Comparison of ENCODE assay signal across 9 mouse cellular contexts in the genomic region with DNA sequence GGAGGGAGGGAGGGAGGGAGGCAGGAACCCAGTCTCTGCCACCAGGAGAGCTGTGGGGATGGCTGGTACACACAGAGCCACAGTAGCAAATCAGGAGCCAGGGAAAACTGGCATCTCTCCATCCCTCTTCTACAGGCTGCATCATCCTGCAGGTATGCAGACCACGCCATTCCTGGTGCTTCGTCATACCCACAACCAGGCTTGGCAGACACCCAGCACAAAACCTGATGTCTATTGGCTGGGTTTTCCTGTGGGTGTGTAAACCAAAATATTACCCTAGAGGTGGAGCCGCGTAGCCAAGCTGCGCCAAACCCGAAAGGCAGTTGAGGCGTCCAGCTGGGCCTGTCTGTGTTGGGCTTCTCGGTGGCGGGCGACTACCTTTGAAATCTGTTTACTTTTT. TPM values are rescaled to one million over a fixed set of nuclear protein-coding genes. Genes with fewer than 3 reads are reported as not detected.
DNase-seq lines count a peak whose midpoint lies in the region; ATAC-seq and TF ChIP-seq lines count a peak whose summit lies in the region.
"Had no signal": no experiment of that assay in that cellular context is flagged by ENCODE, and none has a peak within 500 bp of the region (broad histone marks: within the 10 kb centered on the region; RNA-seq: fewer than 3 reads in every experiment).

No protein-coding gene starts in this region.

- no peak overlapping the region for H3K4me2 ChIP-seq in hindbrain, embryonic 15.5 days
- peak overlapping the region; percentile 81 for H3K4me2 ChIP-seq in myocyte (ENCODE audit: low read depth)
- H3K4me2 ChIP-seq: liver, embryonic 15.5 days had no signal

- no peaks in the 10 kb centered on the region for H3K27me3 ChIP-seq in hindbrain, embryonic 15.5 days
- H3K27me3 ChIP-seq in myocyte (ENCODE audit: control insufficient read depth, insufficient read depth, insufficient read length): no peaks in the 10 kb centered on the region
- H3K27me3 ChIP-seq: liver, embryonic 15.5 days had no signal

- no peak overlapping the region for H3ac ChIP-seq in myocyte (ENCODE audit: control insufficient read depth, insufficient read length)

- H3K27ac ChIP-seq in hindbrain, embryonic 15.5 days (replicated peaks): no peak overlapping the region; the same call in 1 of the 2 replicates
- H3K27ac ChIP-seq in left cerebral cortex, adult 2 months: peak overlapping the region; percentile 30; the same call in 1 of the 2 replicates
- H3K27ac ChIP-seq: liver, embryonic 15.5 days had no signal

- WGBS in hindbrain, embryonic 15.5 days: 35% methylated on average over 10 of the region's 10 CpGs

- intact Hi-C loops in left cerebral cortex, adult 2 months (cut with DNase I): no loop called here

- peak; percentile 54 for TF ChIP-seq POLR2A in myocyte (IDR thresholded peaks at IDR 0.05; ENCODE audit: insufficient read length, low read depth)

- H3K4me3 ChIP-seq in hindbrain, embryonic 15.5 days: no peak overlapping the region
- no peak overlapping the region for H3K4me3 ChIP-seq in left cerebral cortex, adult 2 months
- H3K4me3 ChIP-seq in myocyte: no peak overlapping the region
- H3K4me3 ChIP-seq: liver, embryonic 15.5 days had no signal

- peak; percentile 63 for DNase-seq in ovary, adult 18-20 months (ENCODE audit: low spot score)
- DNase-seq in ovary, postnatal 10 days (ENCODE audit: low spot score): no peak
- DNase-seq in fibroblast of lung, adult 2 months (ENCODE audit: low read depth): peak; percentile 99
- DNase-seq in left cerebral cortex, adult 2 months (ENCODE audit: extremely low spot score in 1 of 2, low spot score in 2 of 2): peak; percentile 72 to 82
- no peak for DNase-seq in spleen, postnatal 10 days (ENCODE audit: low spot score in 2 of 2)
- DNase-seq in yolk sac, embryonic 10.5 days (ENCODE audit: low spot score): no peak

- no peak; the same call in 1 of the 2 replicates for TF ChIP-seq CTCF in left cerebral cortex, adult 2 months (IDR thresholded peaks at IDR 0.05)

- peaks cover 36% of the 10 kb centered on the region for H3K4me1 ChIP-seq in hindbrain, embryonic 15.5 days (replicated peaks)

- H3K79me2 ChIP-seq in myocyte (ENCODE audit: control insufficient read depth, insufficient read depth): peaks cover 6% of the 10 kb centered on the region

- H3K9ac ChIP-seq in hindbrain, embryonic 15.5 days: no peak overlapping the region
- H3K9ac ChIP-seq: liver, embryonic 15.5 days had no signal

- H3K9me3 ChIP-seq in hindbrain, embryonic 15.5 days: no peaks in the 10 kb centered on the region
- H3K9me3 ChIP-seq: liver, embryonic 15.5 days had no signal

- no peaks in the 10 kb centered on the region for H3K36me3 ChIP-seq in hindbrain, embryonic 15.5 days
- no peaks in the 10 kb centered on the region for H3K36me3 ChIP-seq in myocyte (ENCODE audit: control insufficient read depth, insufficient read depth)
- H3K36me3 ChIP-seq: liver, embryonic 15.5 days had no signal

- ATAC-seq in hindbrain, embryonic 15.5 days (ENCODE audit: low FRiP score, low read depth): peak; percentile 46; the same call in 1 of the 2 replicates

TF ChIP-seq in myocyte, 11 proteins besides CTCF, POLR2A, EP300 and RAD21:
- TF ChIP-seq E2F4 (IDR thresholded peaks at IDR 0.05; ENCODE audit: insufficient read depth) (no peak), CEBPB (IDR thresholded peaks at IDR 0.05; ENCODE audit: insufficient read depth, poor library complexity, severe bottlenecking) (peak; percentile 52; the same call in 1 of the 2 replicates), USF1 (IDR thresholded peaks at IDR 0.05; ENCODE audit: low read depth) (no peak), MYOG (IDR thresholded peaks at IDR 0.05; ENCODE audit: control insufficient read depth in 1 of 3, insufficient read depth in 1 of 3, insufficient read length in 2 of 3, low read depth in 2 of 3) (peak in 1 of 3 experiments; percentile 39), TCF3 (IDR thresholded peaks at IDR 0.05; ENCODE audit: insufficient read length, low read depth) (no peak), MYOD1 (IDR thresholded peaks at IDR 0.05; ENCODE audit: control insufficient read depth in 1 of 3, insufficient read length in 2 of 3, low read depth in 2 of 3) (peak in 2 of 3 experiments; percentile 23 to 46), MAX (IDR thresholded peaks at IDR 0.05; ENCODE audit: low read depth) (no peak), TCF12 (IDR thresholded peaks at IDR 0.05; ENCODE audit: insufficient read depth, poor library complexity, severe bottlenecking) (no peak), SRF (IDR thresholded peaks at IDR 0.05; ENCODE audit: control insufficient read depth, insufficient read length, low read depth) (no peak), POLR2AphosphoS2 (IDR thresholded peaks at IDR 0.05; ENCODE audit: insufficient read length, low read depth) (no peak), REST (IDR thresholded peaks at IDR 0.05; ENCODE audit: insufficient read depth, insufficient read length) (no peak)

RNA-seq across cellular contexts. Expression of a gene that starts 17.5 kb away (rescaled TPM):
- 48.3 and 54.6 TPM in 2 replicates for polyA plus RNA-seq in hindbrain, embryonic 15.5 days (2015; fragmentation: Nextera tagmentation; extraction: Ambion mirVana)
- total RNA-seq in left cerebral cortex, adult 2 months (2021): 1 to 10 TPM; 6.6 to 6.7 TPM
- polyA plus RNA-seq in myocyte (2012; fragmentation: generic; extraction: Trizol): 21.0 TPM

RNA-seq across cellular contexts. Expression of a gene that starts 33.8 kb away (rescaled TPM):
- polyA plus RNA-seq in hindbrain, embryonic 15.5 days (2015; fragmentation: Nextera tagmentation; extraction: Ambion mirVana): 1.4 and 1.7 TPM in 2 replicates
- 1 to 10 TPM; 2.6 to 2.9 TPM for total RNA-seq in left cerebral cortex, adult 2 months (2021)
- 0.02 TPM for polyA plus RNA-seq in myocyte (2012; fragmentation: generic; extraction: Trizol)

RNA-seq across cellular contexts. Expression of a gene that starts 51.5 kb away (rescaled TPM):
- polyA plus RNA-seq in hindbrain, embryonic 15.5 days (2015; fragmentation: Nextera tagmentation; extraction: Ambion mirVana): 0.26 and 0.34 TPM in 2 replicates
- total RNA-seq in left cerebral cortex, adult 2 months (2021): not detected
- polyA plus RNA-seq in myocyte (2012; fragmentation: generic; extraction: Trizol): 0.19 TPM
- polyA plus RNA-seq: liver, embryonic 15.5 days had no signal

Comparison
In these comparisons a context has a peak if more than half of its experiments do, and no peak if none do; other contexts are left out.
1. DNase-seq: peak in ovary, adult 18-20 months (single experiment), fibroblast of lung, adult 2 months (single experiment) and left cerebral cortex, adult 2 months (2 of 2); none in ovary, postnatal 10 days (single experiment), spleen, postnatal 10 days (0 of 2) and yolk sac, embryonic 10.5 days (single experiment).